Mouse (Mus musculus) midbrain, embryonic 14.5 days (tissue): ENCODE measurements around the gene Ezh1. TPM values are rescaled to one million over a fixed set of nuclear protein-coding genes. Genes with fewer than 3 reads are reported as not detected.

Experiments
- ATAC-seq: fragments of 200-750 bp; cut with Nextera tagmentation; 2 replicates; pipeline ENCODE4 v1.8.0; 2017; ENCODE audit warnings: moderate number of reproducible peaks, moderate library complexity; ENCODE audit not compliant: low FRiP score, low TSS enrichment
- DNase-seq: peaks from one replicate; pipeline ENCODE4 v3.0.0-alpha.2; 2015
- H3K27ac ChIP-seq: fragments of 300-500 bp; sonication (generic); replicated peaks from 2 replicates; pipeline ENCODE4 v1.5.1; 2014; ENCODE audit warnings: mild to moderate bottlenecking, low read depth, low read length, moderate library complexity
- H3K27me3 ChIP-seq: fragments of 300-500 bp; sonication (generic); 2 replicates; pipeline ENCODE4 v1.6.1; 2014; ENCODE audit warnings: low read length, control low read depth, mixed read lengths; ENCODE audit not compliant: control insufficient read depth, insufficient read depth
- H3K36me3 ChIP-seq: fragments of 300-500 bp; sonication (generic); 2 replicates; pipeline ENCODE4 v1.6.1; 2014; ENCODE audit warnings: low read length, control low read depth; ENCODE audit not compliant: control insufficient read depth, insufficient read depth
- H3K4me1 ChIP-seq: fragments of 300-500 bp; sonication (generic); 2 replicates; pipeline ENCODE4 v1.6.1; 2014; ENCODE audit warnings: mild to moderate bottlenecking, antibody characterized with exemption, low read length, control low read depth; ENCODE audit not compliant: control insufficient read depth, insufficient read depth
- H3K4me2 ChIP-seq: fragments of 300-500 bp; sonication (generic); 2 replicates; pipeline ENCODE4 v1.6.1; 2014; ENCODE audit warnings: mild to moderate bottlenecking, low read length, moderate library complexity
- H3K4me3 ChIP-seq: fragments of 300-500 bp; sonication (generic); replicated peaks from 2 replicates; pipeline ENCODE4 v1.5.1; 2014; ENCODE audit warnings: low read depth, low read length
- H3K9ac ChIP-seq: fragments of 300-500 bp; sonication (generic); replicated peaks from 2 replicates; pipeline ENCODE4 v1.6.1; 2014; ENCODE audit warnings: mild to moderate bottlenecking, low read length, moderate library complexity
- H3K9me3 ChIP-seq: fragments of 300-500 bp; sonication (generic); 2 replicates; pipeline ENCODE4 v1.6.1; 2016; ENCODE audit warnings: low read length, control low read depth, mixed read lengths; ENCODE audit not compliant: control insufficient read depth
- WGBS: fragments of 180-500 bp; shearing (Covaris S2); extraction: QIAGEN DNeasy Blood & Tissue Kit; methylation state at CpG from one replicate; pipeline ENCODE4 v1.1.7; 2014; 5-methylcytosine and 5-hydroxymethylcytosine counted together
- polyA plus RNA-seq: library from polyadenylated mRNA; unstranded; fragments of >200 nt; fragmentation: Nextera tagmentation; extraction: Ambion mirVana; gene quantifications from 2 replicates; pipeline ENCODE4 v1.2.1, GENCODE M21; 2014

Gene Ezh1
- polyA plus RNA-seq, 1 experiment from 2014 or later = 25.1 TPM

GRCm38 (mm10) chr11:101184984-101185383, 41.3 kb downstream of the Ezh1 start:
- Histone ChIP-seq H3K4me2 (no peak overlapping the region), H3K9ac (no peak overlapping the region), H3K36me3 (0 out of 2 replicates have a peak, but pooled peaks cover 4% of the 10 kb centered on the region), H3K4me3 (no peak overlapping the region), H3K4me1 (peaks cover 9% of the 10 kb centered on the region; the same call in 1 of the 2 replicates), H3K27me3 (no peaks in the 10 kb centered on the region), H3K9me3 (no peaks in the 10 kb centered on the region), H3K27ac (no peak overlapping the region)
- ATAC-seq (no peak), DNase-seq (no peak)
- 86% methylated on average over 12 of the region's 12 CpGs for WGBS

- WGBS = 75% methylated on average over 14 of the region's 14 CpGs
- Histone ChIP-seq H3K4me2 (no peak overlapping the region), H3K4me3 (no peak overlapping the region), H3K9me3 (no peaks in the 10 kb centered on the region), H3K27ac (no peak overlapping the region), H3K27me3 (peaks cover 8% of the 10 kb centered on the region; the same call in 1 of the 2 replicates), H3K9ac (no peak overlapping the region), H3K36me3 (0 out of 2 replicates have a peak, but pooled peaks cover 4% of the 10 kb centered on the region), H3K4me1 (0 out of 2 replicates have a peak, but pooled peaks cover 5% of the 10 kb centered on the region)
- ATAC-seq (no peak), DNase-seq (no peak)
These were observed 43.3 kb downstream of the Ezh1 start for GRCm38 (mm10) chr11:101182771-101183517.

- WGBS = 95% methylated on average over 11 of the region's 11 CpGs
- DNase-seq (no peak), ATAC-seq (no peak)
These were observed 44.3 kb downstream of the Ezh1 start for GRCm38 (mm10) chr11:101181961-101182360.

DNA sequence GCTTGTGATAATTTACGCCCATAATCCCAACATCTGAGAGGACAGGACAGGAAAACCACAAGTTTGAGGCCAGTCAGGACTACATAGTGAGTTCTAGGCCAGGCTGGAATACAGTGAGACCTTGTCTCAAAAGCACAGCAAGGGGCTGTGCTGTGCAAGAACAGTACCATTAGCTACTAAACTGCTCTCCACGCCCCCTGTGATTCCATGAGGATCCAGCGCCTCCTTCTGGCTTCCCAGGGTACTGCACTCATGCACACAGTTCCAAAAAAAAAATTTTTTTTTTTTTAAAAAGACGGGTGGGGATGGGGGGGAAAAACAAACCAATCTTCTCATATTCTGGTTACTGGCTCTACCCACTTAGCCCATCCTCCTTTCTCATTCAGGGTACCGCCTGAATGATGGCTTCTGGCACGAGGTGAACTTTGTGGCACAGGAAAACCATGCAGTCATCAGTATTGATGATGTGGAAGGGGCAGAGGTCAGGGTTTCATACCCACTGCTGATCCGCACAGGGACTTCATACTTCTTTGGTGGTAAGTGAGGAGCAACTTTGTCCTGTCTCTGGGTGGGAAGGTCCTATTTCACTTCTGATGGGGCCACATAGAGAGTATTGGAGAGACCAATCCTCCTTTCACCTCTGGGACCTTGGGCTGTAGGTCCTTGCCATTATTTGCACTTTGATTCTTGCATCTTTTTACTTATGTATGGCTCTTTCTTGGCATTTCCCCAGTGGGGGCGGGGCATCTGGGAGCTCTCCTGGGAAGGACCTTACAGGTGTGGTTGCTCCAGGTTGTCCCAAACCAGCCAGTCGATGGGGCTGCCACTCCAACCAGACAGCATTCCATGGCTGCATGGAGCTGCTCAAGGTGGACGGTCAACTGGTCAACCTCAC, 45.2 kb downstream of the Ezh1 start:
- ATAC-seq = no peak
- 0 out of 2 replicates have a peak, but pooled peaks cover 4% of the 10 kb centered on the region for H3K36me3 ChIP-seq
- no peaks in the 10 kb centered on the region for H3K9me3 ChIP-seq
- H3K27me3 ChIP-seq = peaks cover 25% of the 10 kb centered on the region
- H3K4me1 ChIP-seq = peaks cover 15% of the 10 kb centered on the region
- H3K4me2 ChIP-seq = no peak overlapping the region
- no peak overlapping the region for H3K27ac ChIP-seq
- no peak overlapping the region for H3K4me3 ChIP-seq
- H3K9ac ChIP-seq = no peak overlapping the region; the same call in 1 of the 2 replicates
- DNase-seq = peak; percentile 85
- WGBS = 42% methylated on average over 10 of the region's 10 CpGs

More at GRCm38 (mm10) chr11:101181961-101182360, 44.3 kb downstream of the Ezh1 start:
- no peak overlapping the region for H3K27ac ChIP-seq
- peaks cover 18% of the 10 kb centered on the region for H3K27me3 ChIP-seq
- H3K9ac ChIP-seq = no peak overlapping the region
- no peak overlapping the region for H3K4me2 ChIP-seq
- peaks cover 10% of the 10 kb centered on the region; the same call in 1 of the 2 replicates for H3K4me1 ChIP-seq
- H3K4me3 ChIP-seq = no peak overlapping the region
- 0 out of 2 replicates have a peak, but pooled peaks cover 4% of the 10 kb centered on the region for H3K36me3 ChIP-seq
- H3K9me3 ChIP-seq = no peaks in the 10 kb centered on the region

GRCm38 (mm10) chr11:101180261-101180660, 46.0 kb downstream of the Ezh1 start:
- Histone ChIP-seq H3K27ac (no peak overlapping the region), H3K9me3 (no peaks in the 10 kb centered on the region), H3K4me1 (peaks cover 15% of the 10 kb centered on the region), H3K4me3 (no peak overlapping the region), H3K9ac (no peak overlapping the region; the same call in 1 of the 2 replicates), H3K36me3 (0 out of 2 replicates have a peak, but pooled peaks cover 4% of the 10 kb centered on the region), H3K27me3 (peaks cover 30% of the 10 kb centered on the region), H3K4me2 (no peak overlapping the region)
- DNase-seq (no peak), ATAC-seq (no peak)
- WGBS = 65% methylated on average over 17 of the region's 17 CpGs

DNA sequence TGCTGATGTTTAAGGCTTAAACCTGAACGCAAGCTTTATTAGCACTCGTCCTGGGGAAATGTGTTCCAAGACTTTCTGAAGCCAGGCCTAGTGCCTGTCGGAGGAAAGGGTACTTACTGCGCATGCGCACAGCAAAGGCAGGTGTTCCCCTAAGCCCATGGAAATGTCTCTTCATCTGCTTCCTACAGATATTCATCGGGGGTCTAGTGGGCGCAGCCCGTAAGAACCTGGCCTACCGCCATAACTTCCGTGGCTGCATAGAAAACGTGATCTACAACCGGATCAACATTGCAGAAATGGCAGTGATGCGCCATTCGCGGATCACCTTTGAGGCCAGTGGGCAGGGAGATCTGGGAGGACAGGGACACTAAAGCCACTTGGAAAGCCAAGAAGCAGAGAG, 47.0 kb downstream of the Ezh1 start:
- H3K36me3 ChIP-seq = no peaks in the 10 kb centered on the region
- H3K27me3 ChIP-seq = peaks cover 37% of the 10 kb centered on the region
- 75% methylated on average over 15 of the region's 15 CpGs for WGBS
- no peak for ATAC-seq
- no peak overlapping the region for H3K9ac ChIP-seq
- DNase-seq = no peak
- H3K27ac ChIP-seq = no peak overlapping the region
- no peak overlapping the region for H3K4me3 ChIP-seq
- H3K9me3 ChIP-seq = no peaks in the 10 kb centered on the region
- peaks cover 21% of the 10 kb centered on the region for H3K4me1 ChIP-seq
- H3K4me2 ChIP-seq = no peak overlapping the region

DNA sequence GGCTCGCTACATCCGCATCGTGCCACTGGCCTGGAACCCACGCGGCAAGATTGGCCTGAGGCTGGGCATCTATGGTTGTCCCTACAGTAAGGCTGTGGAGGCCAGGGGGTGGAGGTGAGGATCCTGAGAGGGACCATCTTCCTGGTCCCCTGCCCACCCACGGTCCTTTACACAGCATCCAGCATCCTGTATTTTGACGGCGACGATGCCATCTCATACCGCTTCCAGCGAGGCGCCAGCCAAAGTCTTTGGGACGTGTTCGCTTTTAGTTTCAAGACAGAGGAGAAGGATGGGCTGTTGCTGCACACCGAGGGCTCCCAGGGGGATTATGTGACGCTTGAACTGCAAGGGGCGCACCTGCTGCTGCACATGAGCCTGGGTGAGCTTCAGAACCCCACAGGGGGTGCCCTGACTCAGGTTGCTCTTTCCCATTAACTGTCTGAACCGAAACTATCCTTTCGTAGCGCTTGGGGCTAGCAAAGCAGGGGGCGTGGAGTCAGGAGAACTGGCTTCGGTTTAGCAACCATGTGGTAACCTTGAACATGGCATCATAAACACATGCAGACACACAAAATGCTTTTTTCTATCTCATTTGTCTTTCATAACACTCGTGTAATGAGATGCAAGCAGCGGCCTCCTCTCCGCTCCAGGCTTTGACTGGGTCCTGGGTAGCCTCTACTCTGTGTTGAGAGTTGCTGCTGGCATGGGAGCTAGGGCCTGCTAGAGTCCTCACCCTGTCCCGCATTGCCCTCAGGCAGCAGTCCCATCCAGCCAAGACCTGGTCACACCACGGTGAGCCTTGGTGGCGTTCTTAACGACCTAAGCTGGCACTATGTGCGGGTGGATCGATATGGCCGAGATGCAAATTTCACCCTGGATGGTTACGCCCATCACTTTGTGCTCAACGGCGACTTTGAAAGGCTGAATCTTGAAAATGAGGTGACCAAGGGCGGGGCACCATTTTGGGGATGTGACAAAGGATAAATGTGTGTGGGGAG, 47.9 kb downstream of the Ezh1 start:
- Histone ChIP-seq H3K9me3 (no peaks in the 10 kb centered on the region), H3K4me3 (no peak overlapping the region), H3K4me1 (peaks cover 30% of the 10 kb centered on the region), H3K27me3 (peaks cover 38% of the 10 kb centered on the region), H3K27ac (no peak overlapping the region), H3K36me3 (no peaks in the 10 kb centered on the region), H3K4me2 (peak overlapping the region; percentile 4; the same call in 1 of the 2 replicates), H3K9ac (no peak overlapping the region)
- 49% methylated on average over 36 of the region's 36 CpGs for WGBS
- no peak for ATAC-seq
- no peak for DNase-seq
